Mouse (Mus musculus) bone marrow, adult 2 months (tissue): ENCODE data around the gene Trim12c. TPM values are rescaled to one million over a fixed set of nuclear protein-coding genes. Genes with fewer than 3 reads are reported as not detected.
"Not testable (repeated sequence)": the region's sequence is repeated elsewhere in the genome, so short reads cannot be mapped to it uniquely, and the experiment has no call there.

Source experiments
- H3K27ac ChIP-seq: fragments of 200-500 bp; 2 replicates; pipeline ENCODE4 v1.5.1; 2012; ENCODE audit warnings: low read depth, mild to moderate bottlenecking, control low read depth, inconsistent platforms, low read length; ENCODE audit not compliant: control insufficient read depth, poor library complexity, insufficient read depth
- H3K4me1 ChIP-seq: fragments of 200-500 bp; 2 replicates; pipeline ENCODE4 v1.6.1; 2011; ENCODE audit warnings: low read length; ENCODE audit not compliant: control insufficient read depth, insufficient read depth
- H3K4me3 ChIP-seq: fragments of 200-500 bp; replicated peaks from 2 replicates; pipeline ENCODE3; 2011; ENCODE audit warnings: mild to moderate bottlenecking, low read depth, low read length, control low read depth; ENCODE audit not compliant: control insufficient read depth
- CTCF ChIP-seq: fragments of 200-500 bp; IDR thresholded peaks from 2 replicates; pipeline ENCODE4 v1.5.1; 2011; ENCODE audit warnings: low read length, control low read depth; ENCODE audit not compliant: control insufficient read depth, insufficient read depth
- POLR2A ChIP-seq: fragments of 200-500 bp; IDR thresholded peaks from 2 replicates; pipeline ENCODE4 v1.6.1; 2011; ENCODE audit warnings: low read depth, mild to moderate bottlenecking, control low read depth, low read length, borderline replicate concordance; ENCODE audit not compliant: control insufficient read depth
- WGBS: fragments of 180-500 bp; shearing (Covaris S2); methylation state at CpG from one replicate; pipeline ENCODE4 v1.1.7; 2018; 5-methylcytosine and 5-hydroxymethylcytosine counted together
- polyA plus RNA-seq: library from polyadenylated mRNA; stranded (reverse); fragments of >200 nt; gene quantifications from 2 replicates; pipeline ENCODE4 v1.2.4, GENCODE M21; 2011; ENCODE audit warnings: low replicate concordance; ENCODE audit not compliant: missing spikeins, insufficient read depth, insufficient read length

The Trim12c gene
- polyA plus RNA-seq, 1 experiment: 11.9 TPM

- no peak overlapping the region for H3K27ac ChIP-seq
- no peak for TF ChIP-seq CTCF
- TF ChIP-seq POLR2A: no peak
- no peak overlapping the region for H3K4me3 ChIP-seq
- WGBS: 83% methylated on average over 9 of the region's 9 CpGs
- no peaks in the 10 kb centered on the region for H3K4me1 ChIP-seq
These were observed 31.1 kb downstream of the Trim12c start for GRCm38 (mm10) chr7:104322028-104322427.

GRCm38 (mm10) chr7:104315369-104316080 is 37.6 kb downstream of the Trim12c start, which contains the start of gene Trim12a:
Gene Trim12a, minus strand, starts transcription at chr7:104315466.
- WGBS: 13% methylated on average over 4 of the region's 4 CpGs
- H3K4me3 ChIP-seq: peak within 1 kb of the TSS; percentile 51
- not testable (repeated sequence) for H3K4me1 ChIP-seq
- peak within 1 kb of the TSS; percentile 84 for H3K27ac ChIP-seq

- WGBS: under 1% methylated on average over 15 of the region's 15 CpGs
These were observed 38.3 kb downstream of the Trim12c start for GRCm38 (mm10) chr7:104314796-104315353.

GRCm38 (mm10) chr7:104291638-104292400 is 61.3 kb downstream of the Trim12c start:
- 78% methylated on average over 5 of the region's 5 CpGs for WGBS
- H3K4me3 ChIP-seq: no peak overlapping the region
- peak overlapping the region; percentile 75 for H3K27ac ChIP-seq
- TF ChIP-seq POLR2A: no peak
- no peak for TF ChIP-seq CTCF
- H3K4me1 ChIP-seq: peaks cover 2% of the 10 kb centered on the region

More at GRCm38 (mm10) chr7:104314796-104315353, 38.3 kb downstream of the Trim12c start:
- TF ChIP-seq POLR2A (no peak), CTCF (no peak)
- H3K4me3 ChIP-seq: peak overlapping the region; percentile 51
- H3K27ac ChIP-seq: peak overlapping the region; percentile 84
- no peaks in the 10 kb centered on the region; the same call in 1 of the 2 replicates for H3K4me1 ChIP-seq

- WGBS: 76% methylated on average over 1 of the region's 1 CpGs
- H3K4me3 ChIP-seq: no peak overlapping the region
- TF ChIP-seq CTCF (no peak), POLR2A (no peak)
- H3K27ac ChIP-seq: peak overlapping the region; percentile 83
- peaks cover 2% of the 10 kb centered on the region for H3K4me1 ChIP-seq
These were observed 62.5 kb downstream of the Trim12c start for GRCm38 (mm10) chr7:104290641-104291040.

Other genes with a start within 250 kb of the Trim12c start
- not detected in 2 replicates for gene Olfr646, start 248.5 kb downstream of the Trim12c start, polyA plus RNA-seq
- gene Ubqln5, start 223.5 kb downstream of the Trim12c start, polyA plus RNA-seq: not detected in 2 replicates
- gene Olfr643, start 216.0 kb downstream of the Trim12c start, polyA plus RNA-seq: not detected in 2 replicates
- gene Ubqln3, start 210.1 kb downstream of the Trim12c start, polyA plus RNA-seq: not detected in 2 replicates
- not detected in 2 replicates for gene Ubqlnl, start 202.8 kb downstream of the Trim12c start, polyA plus RNA-seq
- gene Olfm5, start 188.5 kb downstream of the Trim12c start, polyA plus RNA-seq: not detected in 2 replicates
- gene Olfr648, start 170.0 kb downstream of the Trim12c start, polyA plus RNA-seq: not detected in 2 replicates
- gene Olfr649, start 157.4 kb downstream of the Trim12c start, polyA plus RNA-seq: not detected in 2 replicates
- gene Trim6, start 134.6 kb downstream of the Trim12c start, polyA plus RNA-seq: 2.4 and 6.1 TPM in 2 replicates
- 10.6 and 18.7 TPM in 2 replicates for gene Trim34a, start 108.9 kb downstream of the Trim12c start, polyA plus RNA-seq
- gene Trim5, start 65.3 kb downstream of the Trim12c start, polyA plus RNA-seq: 2.1 and 5.3 TPM in 2 replicates
- 57.3 and 112 TPM in 2 replicates for gene Trim12a, start 37.9 kb downstream of the Trim12c start, polyA plus RNA-seq
- gene Trim34b, start 23.9 kb downstream of the Trim12c start, polyA plus RNA-seq: not detected in 2 replicates
- 12.8 and 49.8 TPM in 2 replicates for gene Trim30b, start 16.5 kb upstream of the Trim12c start, polyA plus RNA-seq
- 1.8 TPM in 1 of 2 replicates, not detected in the other for gene Trim30c, start 47.5 kb upstream of the Trim12c start, polyA plus RNA-seq
- gene Trim30a, start 111.8 kb upstream of the Trim12c start, polyA plus RNA-seq: 14.0 and 21.3 TPM in 2 replicates
- gene Trim30d, start 154.5 kb upstream of the Trim12c start, polyA plus RNA-seq: 6.9 and 10.5 TPM in 2 replicates
- not detected in 2 replicates for gene Olfr651, start 196.8 kb upstream of the Trim12c start, polyA plus RNA-seq
- not detected in 2 replicates for gene Olfr652, start 207.5 kb upstream of the Trim12c start, polyA plus RNA-seq
- gene Olfr653, start 224.0 kb upstream of the Trim12c start, polyA plus RNA-seq: not detected in 2 replicates
- gene Olfr654, start 233.7 kb upstream of the Trim12c start, polyA plus RNA-seq: not detected in 2 replicates
- gene Olfr655, start 248.4 kb upstream of the Trim12c start, polyA plus RNA-seq: not detected in 2 replicates